Mouse (Mus musculus): ENCODE results near the gene Enoph1.

DNA sequence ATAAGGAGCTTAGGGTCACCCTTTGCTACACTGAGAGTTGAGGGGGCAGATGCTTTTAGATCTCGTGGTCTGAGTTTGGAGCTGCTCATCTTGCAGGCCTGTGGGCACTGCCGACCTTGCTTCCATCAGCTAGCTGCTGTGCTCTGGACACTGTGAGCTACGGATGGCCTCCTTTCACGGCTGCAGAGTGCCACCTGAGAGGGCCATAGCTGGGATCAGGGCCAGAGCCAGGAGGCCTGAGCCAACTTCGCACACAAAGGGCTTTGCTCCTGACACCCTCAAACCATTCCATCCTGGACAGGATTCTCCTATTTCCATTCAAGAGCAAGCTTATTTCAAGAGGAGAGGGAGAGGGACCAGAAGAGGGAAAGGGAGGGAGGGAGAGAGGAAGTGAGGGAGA lies 15.4 kb upstream of the Enoph1 start:
- TF ChIP-seq CTCF (IDR thresholded peaks at IDR 0.05; ENCODE audit: insufficient read depth, low read depth, low read length) (no peak), POLR2A (IDR thresholded peaks at IDR 0.05; ENCODE audit: insufficient read depth, low read depth, low read length) (no peak)

Measured in olfactory bulb, adult 2 months (tissue).